Mouse (Mus musculus): Measurements from ENCODE around the gene Stk40.

DNA sequence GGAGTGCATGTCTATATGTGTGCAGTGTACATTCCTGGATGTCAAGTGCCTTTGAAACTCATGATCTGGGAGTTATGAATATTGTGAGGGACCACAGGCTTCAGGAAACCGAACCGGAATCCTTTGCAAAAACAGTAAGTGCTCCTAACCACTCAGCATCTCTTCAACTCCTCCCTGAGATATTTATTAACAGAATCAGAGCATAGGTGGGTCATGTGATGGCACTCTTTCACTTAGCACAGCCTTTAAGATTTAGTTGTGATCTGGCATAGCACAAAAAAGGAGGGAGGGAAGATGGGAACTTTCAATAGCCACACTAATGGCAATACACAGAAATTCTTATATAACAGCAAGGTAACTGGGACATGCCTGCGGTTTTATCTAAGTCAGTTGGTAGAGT, 83.3 kb downstream of the Stk40 start:
- TF ChIP-seq CTCF (IDR thresholded peaks at IDR 0.05; ENCODE audit: borderline replicate concordance, insufficient read depth, low read depth, low read length) = no peak
- TF ChIP-seq POLR2A (IDR thresholded peaks at IDR 0.05; ENCODE audit: borderline replicate concordance, insufficient read depth, low read length) = no peak
